Mouse (Mus musculus): Measurements from ENCODE around the gene Cd3d. TPM values are rescaled to one million over a fixed set of nuclear protein-coding genes. Genes with fewer than 3 reads are reported as not detected.

The Cd3d gene
- polyA plus RNA-seq, 1 experiment from 2014 or later, result 30.7 TPM

GRCm38 (mm10) chr9:44985721-44986161, 4.2 kb downstream of the Cd3d start:
- H3K36me3 ChIP-seq (ENCODE audit: control insufficient read depth, insufficient read depth), result no peaks in the 10 kb centered on the region
- H3K4me3 ChIP-seq (ENCODE audit: low read length), result peak overlapping the region; percentile 24
- H3K9me3 ChIP-seq (replicated peaks; ENCODE audit: control insufficient read depth, low read length), result no peaks in the 10 kb centered on the region
- no peaks in the 10 kb centered on the region for H3K27me3 ChIP-seq (ENCODE audit: control insufficient read depth, insufficient read depth, low read length)
- H3K4me2 ChIP-seq (ENCODE audit: low read depth, low read length), result peak overlapping the region; percentile 41
- no peaks in the 10 kb centered on the region for H3K4me1 ChIP-seq (ENCODE audit: control insufficient read depth, insufficient read depth, low read length)
- 61% methylated on average over 3 of the region's 3 CpGs for WGBS
- H3K27ac ChIP-seq (ENCODE audit: low read length), result peak overlapping the region; percentile 6
- H3K9ac ChIP-seq (ENCODE audit: low read length), result no peak overlapping the region
- no peak for ATAC-seq (replicated peaks; ENCODE audit: extremely low read depth, insufficient read depth, low FRiP score)

- H3K4me2 ChIP-seq (ENCODE audit: low read depth, low read length), result peak overlapping the region; percentile 41
- H3K9ac ChIP-seq (ENCODE audit: low read length), result no peak overlapping the region
- H3K27ac ChIP-seq (ENCODE audit: low read length), result peak overlapping the region; percentile 6
- no peaks in the 10 kb centered on the region for H3K9me3 ChIP-seq (replicated peaks; ENCODE audit: control insufficient read depth, low read length)
- no peaks in the 10 kb centered on the region for H3K27me3 ChIP-seq (ENCODE audit: control insufficient read depth, insufficient read depth, low read length)
- H3K36me3 ChIP-seq (ENCODE audit: control insufficient read depth, insufficient read depth), result no peaks in the 10 kb centered on the region
- 44% methylated on average over 14 of the region's 14 CpGs for WGBS
- ATAC-seq (replicated peaks; ENCODE audit: extremely low read depth, insufficient read depth, low FRiP score), result peak; percentile 66
- H3K4me3 ChIP-seq (ENCODE audit: low read length), result no peak overlapping the region; the same call in 1 of the 2 replicates
- H3K4me1 ChIP-seq (ENCODE audit: control insufficient read depth, insufficient read depth, low read length), result no peaks in the 10 kb centered on the region
Measured at GRCm38 (mm10) chr9:44986242-44986781, 4.7 kb downstream of the Cd3d start.

GRCm38 (mm10) chr9:44986976-44987375, 5.4 kb downstream of the Cd3d start:
- H3K4me1 ChIP-seq (ENCODE audit: control insufficient read depth, insufficient read depth, low read length), result no peaks in the 10 kb centered on the region
- WGBS, result 62% methylated on average over 5 of the region's 5 CpGs
- no peak overlapping the region for H3K27ac ChIP-seq (ENCODE audit: low read length)
- ATAC-seq (replicated peaks; ENCODE audit: extremely low read depth, insufficient read depth, low FRiP score), result no peak
- no peak overlapping the region for H3K4me2 ChIP-seq (ENCODE audit: low read depth, low read length)
- H3K4me3 ChIP-seq (ENCODE audit: low read length), result no peak overlapping the region
- H3K9me3 ChIP-seq (replicated peaks; ENCODE audit: control insufficient read depth, low read length), result no peaks in the 10 kb centered on the region
- H3K27me3 ChIP-seq (ENCODE audit: control insufficient read depth, insufficient read depth, low read length), result no peaks in the 10 kb centered on the region
- H3K9ac ChIP-seq (ENCODE audit: low read length), result no peak overlapping the region
- no peaks in the 10 kb centered on the region for H3K36me3 ChIP-seq (ENCODE audit: control insufficient read depth, insufficient read depth)

GRCm38 (mm10) chr9:44991821-44992220, 10.2 kb downstream of the Cd3d start:
- H3K4me2 ChIP-seq (ENCODE audit: low read depth, low read length), result no peak overlapping the region
- H3K9me3 ChIP-seq (replicated peaks; ENCODE audit: control insufficient read depth, low read length), result no peaks in the 10 kb centered on the region
- no peak for ATAC-seq (replicated peaks; ENCODE audit: extremely low read depth, insufficient read depth, low FRiP score)
- no peak overlapping the region for H3K27ac ChIP-seq (ENCODE audit: low read length)
- H3K9ac ChIP-seq (ENCODE audit: low read length), result no peak overlapping the region
- H3K4me1 ChIP-seq (ENCODE audit: control insufficient read depth, insufficient read depth, low read length), result no peaks in the 10 kb centered on the region
- no peak overlapping the region for H3K4me3 ChIP-seq (ENCODE audit: low read length)
- H3K36me3 ChIP-seq (ENCODE audit: control insufficient read depth, insufficient read depth), result no peaks in the 10 kb centered on the region
- no peaks in the 10 kb centered on the region for H3K27me3 ChIP-seq (ENCODE audit: control insufficient read depth, insufficient read depth, low read length)
- WGBS, result 66% methylated on average over 2 of the region's 2 CpGs

GRCm38 (mm10) chr9:44992271-44992670, 10.7 kb downstream of the Cd3d start:
- H3K9me3 ChIP-seq (replicated peaks; ENCODE audit: control insufficient read depth, low read length), result no peaks in the 10 kb centered on the region
- no peak overlapping the region for H3K27ac ChIP-seq (ENCODE audit: low read length)
- no peak overlapping the region for H3K4me2 ChIP-seq (ENCODE audit: low read depth, low read length)
- H3K9ac ChIP-seq (ENCODE audit: low read length), result no peak overlapping the region
- ATAC-seq (replicated peaks; ENCODE audit: extremely low read depth, insufficient read depth, low FRiP score), result no peak
- H3K36me3 ChIP-seq (ENCODE audit: control insufficient read depth, insufficient read depth), result no peaks in the 10 kb centered on the region
- no peaks in the 10 kb centered on the region for H3K4me1 ChIP-seq (ENCODE audit: control insufficient read depth, insufficient read depth, low read length)
- no peak overlapping the region for H3K4me3 ChIP-seq (ENCODE audit: low read length)
- no peaks in the 10 kb centered on the region for H3K27me3 ChIP-seq (ENCODE audit: control insufficient read depth, insufficient read depth, low read length)

- H3K36me3 ChIP-seq (ENCODE audit: control insufficient read depth, insufficient read depth), result no peaks in the 10 kb centered on the region
- H3K4me1 ChIP-seq (ENCODE audit: control insufficient read depth, insufficient read depth, low read length), result no peaks in the 10 kb centered on the region
- WGBS, result 79% methylated on average over 2 of the region's 2 CpGs
- no peak for ATAC-seq (replicated peaks; ENCODE audit: extremely low read depth, insufficient read depth, low FRiP score)
- no peak overlapping the region for H3K27ac ChIP-seq (ENCODE audit: low read length)
- H3K9me3 ChIP-seq (replicated peaks; ENCODE audit: control insufficient read depth, low read length), result no peaks in the 10 kb centered on the region
- no peaks in the 10 kb centered on the region for H3K27me3 ChIP-seq (ENCODE audit: control insufficient read depth, insufficient read depth, low read length)
- no peak overlapping the region for H3K4me3 ChIP-seq (ENCODE audit: low read length)
- no peak overlapping the region for H3K9ac ChIP-seq (ENCODE audit: low read length)
- no peak overlapping the region for H3K4me2 ChIP-seq (ENCODE audit: low read depth, low read length)
Measured at GRCm38 (mm10) chr9:44993268-44993667, 11.7 kb downstream of the Cd3d start.

GRCm38 (mm10) chr9:44994962-44995361, 13.4 kb downstream of the Cd3d start:
- Histone ChIP-seq H3K27me3 (ENCODE audit: control insufficient read depth, insufficient read depth, low read length) (no peaks in the 10 kb centered on the region), H3K27ac (ENCODE audit: low read length) (no peak overlapping the region), H3K4me3 (ENCODE audit: low read length) (no peak overlapping the region), H3K36me3 (ENCODE audit: control insufficient read depth, insufficient read depth) (no peaks in the 10 kb centered on the region), H3K9ac (ENCODE audit: low read length) (no peak overlapping the region), H3K4me1 (ENCODE audit: control insufficient read depth, insufficient read depth, low read length) (no peaks in the 10 kb centered on the region), H3K4me2 (ENCODE audit: low read depth, low read length) (no peak overlapping the region), H3K9me3 (replicated peaks; ENCODE audit: control insufficient read depth, low read length) (no peaks in the 10 kb centered on the region)
- 57% methylated on average over 4 of the region's 4 CpGs for WGBS
- no peak for ATAC-seq (replicated peaks; ENCODE audit: extremely low read depth, insufficient read depth, low FRiP score)

- H3K4me1 ChIP-seq (ENCODE audit: control insufficient read depth, insufficient read depth, low read length), result no peaks in the 10 kb centered on the region
- no peak overlapping the region for H3K9ac ChIP-seq (ENCODE audit: low read length)
- no peak overlapping the region for H3K4me3 ChIP-seq (ENCODE audit: low read length)
- ATAC-seq (replicated peaks; ENCODE audit: extremely low read depth, insufficient read depth, low FRiP score), result no peak
- H3K4me2 ChIP-seq (ENCODE audit: low read depth, low read length), result no peak overlapping the region
- H3K9me3 ChIP-seq (replicated peaks; ENCODE audit: control insufficient read depth, low read length), result no peaks in the 10 kb centered on the region
- H3K27ac ChIP-seq (ENCODE audit: low read length), result no peak overlapping the region
- H3K27me3 ChIP-seq (ENCODE audit: control insufficient read depth, insufficient read depth, low read length), result no peaks in the 10 kb centered on the region
- 91% methylated on average over 7 of the region's 7 CpGs for WGBS
- H3K36me3 ChIP-seq (ENCODE audit: control insufficient read depth, insufficient read depth), result no peaks in the 10 kb centered on the region
Measured at GRCm38 (mm10) chr9:44996590-44996989, 15.0 kb downstream of the Cd3d start.

- Histone ChIP-seq H3K4me1 (ENCODE audit: control insufficient read depth, insufficient read depth, low read length) (no peaks in the 10 kb centered on the region), H3K9me3 (replicated peaks; ENCODE audit: control insufficient read depth, low read length) (no peaks in the 10 kb centered on the region), H3K9ac (ENCODE audit: low read length) (no peak overlapping the region), H3K27me3 (ENCODE audit: control insufficient read depth, insufficient read depth, low read length) (no peaks in the 10 kb centered on the region), H3K36me3 (ENCODE audit: control insufficient read depth, insufficient read depth) (no peaks in the 10 kb centered on the region), H3K27ac (ENCODE audit: low read length) (no peak overlapping the region), H3K4me2 (ENCODE audit: low read depth, low read length) (no peak overlapping the region), H3K4me3 (ENCODE audit: low read length) (no peak overlapping the region)
- WGBS, result 56% methylated on average over 11 of the region's 11 CpGs
- ATAC-seq (replicated peaks; ENCODE audit: extremely low read depth, insufficient read depth, low FRiP score), result 0 out of 2 replicates have a peak, but pooled peaks have one; percentile 41
Measured at GRCm38 (mm10) chr9:44998138-44998537, 16.6 kb downstream of the Cd3d start.

All from heart, embryonic 16.5 days (tissue).